Mouse (Mus musculus) E14TG2a.4 (cell line): ENCODE data around the gene Krtap10-4.

Experiments used
- CTCF ChIP-seq: conservative IDR thresholded peaks from 2 replicates; pipeline ENCODE4 v1.5.1; 2014; ENCODE audit warnings: low read length
- NANOG ChIP-seq: IDR thresholded peaks from 2 replicates; pipeline ENCODE4 v1.6.1; 2014; ENCODE audit warnings: borderline replicate concordance, low read length, mixed read lengths
- POU5F1 ChIP-seq: IDR thresholded peaks from 2 replicates; pipeline ENCODE4 v1.6.1; 2014; ENCODE audit warnings: low read length, borderline replicate concordance

- TF ChIP-seq CTCF (no peak), POU5F1 (no peak), NANOG (no peak)
These were observed 31.9 kb downstream of the Krtap10-4 start, which contains the start of gene Gm9639 for GRCm38 (mm10) chr10:77794976-77795375.
